8 mouse cellular contexts compared by ENCODE assay signal in the genomic region with DNA sequence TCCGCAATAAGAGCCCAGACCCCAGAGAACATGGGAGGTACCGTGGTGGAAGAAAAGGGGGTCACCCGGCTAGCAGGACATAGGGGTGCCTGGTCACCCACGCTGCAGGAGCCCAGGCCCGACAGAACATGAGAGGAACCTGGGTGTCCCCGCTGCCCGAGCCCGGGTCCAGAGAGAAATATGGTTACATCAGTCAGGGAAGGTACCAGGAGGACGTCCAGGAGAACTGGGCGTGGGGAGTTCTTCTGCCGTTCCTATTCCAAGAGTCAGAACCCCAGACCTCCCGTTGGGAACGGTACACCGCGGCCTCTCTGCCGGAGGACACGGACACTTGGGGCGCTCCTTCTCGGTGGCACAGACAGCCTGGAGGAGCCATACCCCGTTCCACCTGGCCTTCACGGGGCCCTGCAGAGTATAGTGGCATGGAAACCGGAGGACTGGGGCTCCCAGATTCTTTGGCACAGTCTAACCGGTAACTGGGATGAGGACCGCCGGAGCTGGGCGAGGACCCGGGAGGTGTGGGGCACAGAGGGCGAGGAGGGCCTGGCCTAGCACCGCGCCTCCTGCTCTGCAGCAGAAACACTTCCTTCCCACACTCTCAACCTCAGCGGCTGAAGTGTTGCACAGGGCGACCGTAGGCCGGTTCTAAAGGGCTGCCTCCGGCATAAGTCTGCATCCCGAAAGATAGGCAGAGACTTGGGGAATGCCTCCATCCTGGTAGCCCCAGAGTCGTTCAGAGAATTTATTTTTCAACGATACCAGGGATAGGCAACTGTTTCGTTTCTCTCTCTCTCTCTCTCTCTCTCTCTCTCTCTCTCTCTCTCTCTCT. TPM values are rescaled to one million over a fixed set of nuclear protein-coding genes. Genes with fewer than 3 reads are reported as not detected.
DNase-seq lines count a peak whose midpoint lies in the region; ATAC-seq lines count a peak whose summit lies in the region.

No protein-coding gene starts in this region.

- DNase-seq in midbrain, embryonic 11.5 days (ENCODE audit: low spot score, missing footprints): peak; percentile 95
- peak; percentile 67 for DNase-seq in embryonic facial prominence, embryonic 10.5 days (ENCODE audit: low spot score)
- peak; percentile 78 for DNase-seq in thymus, postnatal 25 days
- no peak for DNase-seq in Muller cell, postnatal 12 days (ENCODE audit: inconsistent ontology term)

- 0 out of 2 replicates have a peak, but pooled peaks cover 3% of the 10 kb centered on the region for H3K4me1 ChIP-seq in midbrain, embryonic 11.5 days (ENCODE audit: control insufficient read depth, insufficient read depth, low read length)
- peaks cover 24% of the 10 kb centered on the region for H3K4me1 ChIP-seq in midbrain, embryonic 13.5 days (replicated peaks)
- peaks cover 52% of the 10 kb centered on the region for H3K4me1 ChIP-seq in embryonic facial prominence, embryonic 10.5 days
- H3K4me1 ChIP-seq in intestine, embryonic 16.5 days (ENCODE audit: control insufficient read depth, insufficient read depth, low read length): peaks cover 11% of the 10 kb centered on the region
- peaks cover 11% of the 10 kb centered on the region; the same call in 1 of the 2 replicates for H3K4me1 ChIP-seq in midbrain, embryonic 15.5 days

- under 1% methylated on average over 39 of the region's 39 CpGs for WGBS in midbrain, embryonic 11.5 days
- 1% methylated on average over 39 of the region's 39 CpGs for WGBS in midbrain, embryonic 13.5 days
- 1% methylated on average over 39 of the region's 39 CpGs for WGBS in embryonic facial prominence, embryonic 10.5 days
- under 1% methylated on average over 39 of the region's 39 CpGs for WGBS in intestine, embryonic 16.5 days
- WGBS in midbrain, embryonic 15.5 days: 1% methylated on average over 39 of the region's 39 CpGs

- H3K9ac ChIP-seq in midbrain, embryonic 11.5 days (ENCODE audit: low read length): no peak overlapping the region
- H3K9ac ChIP-seq in midbrain, embryonic 13.5 days (replicated peaks): no peak overlapping the region
- no peak overlapping the region for H3K9ac ChIP-seq in intestine, embryonic 16.5 days (ENCODE audit: low read depth, low read length)
- no peak overlapping the region for H3K9ac ChIP-seq in midbrain, embryonic 15.5 days

- no peaks in the 10 kb centered on the region for H3K9me3 ChIP-seq in midbrain, embryonic 11.5 days (ENCODE audit: control insufficient read depth, low read length)
- no peaks in the 10 kb centered on the region for H3K9me3 ChIP-seq in midbrain, embryonic 13.5 days
- H3K9me3 ChIP-seq in embryonic facial prominence, embryonic 10.5 days: no peaks in the 10 kb centered on the region
- H3K9me3 ChIP-seq in intestine, embryonic 16.5 days (ENCODE audit: control insufficient read depth, low read length): no peaks in the 10 kb centered on the region
- H3K9me3 ChIP-seq in midbrain, embryonic 15.5 days: no peaks in the 10 kb centered on the region

- H3K4me2 ChIP-seq in midbrain, embryonic 11.5 days: no peak overlapping the region; the same call in 1 of the 2 replicates
- no peak overlapping the region for H3K4me2 ChIP-seq in midbrain, embryonic 13.5 days (replicated peaks)
- H3K4me2 ChIP-seq in intestine, embryonic 16.5 days (ENCODE audit: low read depth, low read length): no peak overlapping the region
- H3K4me2 ChIP-seq in midbrain, embryonic 15.5 days: no peak overlapping the region

- no peak for ATAC-seq in midbrain, embryonic 11.5 days (ENCODE audit: low FRiP score)
- ATAC-seq in midbrain, embryonic 13.5 days: no peak
- 0 out of 2 replicates have a peak, but pooled peaks have one; percentile 31 for ATAC-seq in intestine, embryonic 16.5 days
- peak; percentile 49 for ATAC-seq in monocyte, adult 5-6 weeks (replicated peaks; ENCODE audit: insufficient number of reproducible peaks, low FRiP score, low TSS enrichment, poor library complexity, severe bottlenecking)
- no peak for ATAC-seq in midbrain, embryonic 15.5 days (replicated peaks)

- H3K27ac ChIP-seq in midbrain, embryonic 11.5 days (ENCODE audit: low read depth, low read length): no peak overlapping the region
- no peak overlapping the region for H3K27ac ChIP-seq in midbrain, embryonic 13.5 days
- no peak overlapping the region for H3K27ac ChIP-seq in embryonic facial prominence, embryonic 10.5 days (replicated peaks)
- no peak overlapping the region for H3K27ac ChIP-seq in intestine, embryonic 16.5 days (ENCODE audit: low read length)
- no peak overlapping the region for H3K27ac ChIP-seq in midbrain, embryonic 15.5 days

- H3K27me3 ChIP-seq in midbrain, embryonic 11.5 days (ENCODE audit: control insufficient read depth, insufficient read depth, low read length): peaks cover 99% of the 10 kb centered on the region
- H3K27me3 ChIP-seq in midbrain, embryonic 13.5 days: peaks cover 100% of the 10 kb centered on the region
- H3K27me3 ChIP-seq in embryonic facial prominence, embryonic 10.5 days (replicated peaks; ENCODE audit: low read depth, poor library complexity, severe bottlenecking): peaks cover 100% of the 10 kb centered on the region
- peaks cover 97% of the 10 kb centered on the region for H3K27me3 ChIP-seq in intestine, embryonic 16.5 days (replicated peaks; ENCODE audit: control insufficient read depth, insufficient read depth, low read length)
- peaks cover 92% of the 10 kb centered on the region for H3K27me3 ChIP-seq in midbrain, embryonic 15.5 days (replicated peaks)

- H3K36me3 ChIP-seq in midbrain, embryonic 11.5 days (ENCODE audit: control insufficient read depth, insufficient read depth, low read length): no peaks in the 10 kb centered on the region
- H3K36me3 ChIP-seq in midbrain, embryonic 13.5 days: no peaks in the 10 kb centered on the region
- H3K36me3 ChIP-seq in embryonic facial prominence, embryonic 10.5 days (replicated peaks): no peaks in the 10 kb centered on the region
- H3K36me3 ChIP-seq in intestine, embryonic 16.5 days (ENCODE audit: control insufficient read depth, insufficient read depth, low read length): no peaks in the 10 kb centered on the region
- no peaks in the 10 kb centered on the region for H3K36me3 ChIP-seq in midbrain, embryonic 15.5 days (replicated peaks)

- H3K4me3 ChIP-seq in midbrain, embryonic 11.5 days (ENCODE audit: low read depth, low read length): no peak overlapping the region
- H3K4me3 ChIP-seq in midbrain, embryonic 13.5 days (replicated peaks): no peak overlapping the region
- H3K4me3 ChIP-seq in embryonic facial prominence, embryonic 10.5 days: peak overlapping the region; percentile 54; the same call in 1 of the 2 replicates
- H3K4me3 ChIP-seq in intestine, embryonic 16.5 days (ENCODE audit: low read length): peak overlapping the region; percentile 46
- H3K4me3 ChIP-seq in midbrain, embryonic 15.5 days: no peak overlapping the region

RNA-seq across cellular contexts. Expression of gene Runx3, which starts 33.0 kb away (rescaled TPM):
- polyA plus RNA-seq in midbrain, embryonic 11.5 days (2014; fragmentation: Nextera tagmentation; extraction: Ambion mirVana): 0.08 TPM in 1 of 2 replicates, not detected in the other
- not detected in 2 replicates for polyA plus RNA-seq in midbrain, embryonic 13.5 days (2015; fragmentation: Nextera tagmentation; extraction: Ambion mirVana)
- polyA plus RNA-seq in embryonic facial prominence, embryonic 10.5 days (2016; fragmentation: Nextera tagmentation; extraction: Ambion mirVana): 0.04 TPM in 2 replicates
- polyA plus RNA-seq in intestine, embryonic 16.5 days (2015; fragmentation: Nextera tagmentation; extraction: Ambion mirVana): 0.31 and 0.33 TPM in 2 replicates
- total RNA-seq in monocyte, adult 5-6 weeks (2017): 9.8 to 41.3 TPM (median 12.1 TPM) in 3 replicates
- not detected in 2 replicates for polyA plus RNA-seq in midbrain, embryonic 15.5 days (2015; fragmentation: Nextera tagmentation; extraction: Ambion mirVana)

Comparison
In these comparisons a context has a peak if more than half of its experiments do, and no peak if none do; other contexts are left out.
1. ATAC-seq: peak in intestine, embryonic 16.5 days (single experiment) and monocyte, adult 5-6 weeks (single experiment); none in midbrain, embryonic 11.5 days (single experiment), midbrain, embryonic 13.5 days (single experiment) and midbrain, embryonic 15.5 days (single experiment).
2. H3K4me3 ChIP-seq: peak in embryonic facial prominence, embryonic 10.5 days (single experiment) and intestine, embryonic 16.5 days (single experiment); none in midbrain, embryonic 11.5 days (single experiment), midbrain, embryonic 13.5 days (single experiment) and midbrain, embryonic 15.5 days (single experiment).